In genomic region chr4:107051889-107052288, GRCm38 (mm10) we compare ENCODE assay signal across 19 mouse cellular contexts. TPM values are rescaled to one million over a fixed set of nuclear protein-coding genes. Genes with fewer than 3 reads are reported as not detected.
"Had no signal": no experiment of that assay in that cellular context is flagged by ENCODE, and none has a peak within 500 bp of the region (broad histone marks: within the 10 kb centered on the region; RNA-seq: fewer than 3 reads in every experiment).

No protein-coding gene starts in this region.

- H3K9ac ChIP-seq: limb, embryonic 15.5 days; liver, embryonic 12.5 days; lung, embryonic 15.5 days; midbrain, embryonic 13.5 days had no signal

- H3K4me1 ChIP-seq: limb, embryonic 15.5 days; liver, embryonic 12.5 days; lung, embryonic 15.5 days had no signal

- H3K27me3 ChIP-seq: limb, embryonic 15.5 days; liver, embryonic 12.5 days; lung, embryonic 15.5 days; midbrain, embryonic 13.5 days had no signal

- H3K4me2 ChIP-seq: limb, embryonic 15.5 days; liver, embryonic 12.5 days; lung, embryonic 15.5 days; midbrain, embryonic 13.5 days had no signal

- H3K9me3 ChIP-seq: limb, embryonic 15.5 days; liver, embryonic 12.5 days; lung, embryonic 15.5 days; megakaryocyte, embryonic 14.5 days; midbrain, embryonic 13.5 days had no signal

- DNase-seq: kidney, adult 9 months; kidney, postnatal 36 days; lung, postnatal 14 days; thymus, postnatal 4 days had no signal

- H3K4me3 ChIP-seq: limb, embryonic 15.5 days; liver, embryonic 12.5 days; lung, embryonic 15.5 days; megakaryocyte, embryonic 14.5 days; midbrain, embryonic 13.5 days had no signal

- ATAC-seq: liver, embryonic 12.5 days had no signal

- H3K27ac ChIP-seq: kidney, postnatal 0 days; limb, embryonic 15.5 days; liver, embryonic 12.5 days; lung, embryonic 15.5 days; macrophage; stomach, postnatal 0 days had no signal

RNA-seq across cellular contexts. Expression of gene Cdcp2, which starts 44.8 kb away (rescaled TPM):
- total RNA-seq: layer of hippocampus, adult 18-20 months; layer of hippocampus, postnatal 10 days; left cerebral cortex, adult 18-20 months; left cerebral cortex, postnatal 14 days had no signal
- polyA plus RNA-seq: limb, embryonic 11.5 days; limb, embryonic 15.5 days; liver, embryonic 12.5 days; liver, embryonic 16.5 days; lung, embryonic 15.5 days; macrophage; midbrain, embryonic 13.5 days; neural tube, embryonic 14.5 days; stomach, postnatal 0 days had no signal
